Mouse (Mus musculus) kidney, adult 18-20 months (tissue): ENCODE results near the gene Gm17018.

Experiments
- DNase-seq: peaks from one replicate; pipeline ENCODE4 v3.0.0; 2021

Gm17018 gene

DNA sequence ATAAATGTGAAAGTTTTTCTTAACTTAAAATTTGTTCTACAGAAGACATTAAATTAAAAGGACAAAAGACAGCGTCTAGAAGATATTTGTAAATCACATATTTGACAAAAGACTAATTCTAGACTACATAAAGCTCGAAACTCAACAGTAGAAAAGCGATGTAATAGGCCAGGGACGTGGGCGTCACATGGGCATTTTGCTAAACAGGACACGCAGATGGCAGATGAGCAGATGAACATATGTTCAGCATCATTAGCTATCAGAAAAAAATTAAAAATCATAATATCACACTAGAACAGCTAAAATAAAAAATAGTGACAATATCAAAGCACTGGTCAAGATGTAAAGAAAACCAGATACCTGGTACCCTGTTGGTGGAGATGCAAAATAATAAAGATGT, 29.3 kb downstream of the Gm17018 start:
- DNase-seq, result no peak

DNA sequence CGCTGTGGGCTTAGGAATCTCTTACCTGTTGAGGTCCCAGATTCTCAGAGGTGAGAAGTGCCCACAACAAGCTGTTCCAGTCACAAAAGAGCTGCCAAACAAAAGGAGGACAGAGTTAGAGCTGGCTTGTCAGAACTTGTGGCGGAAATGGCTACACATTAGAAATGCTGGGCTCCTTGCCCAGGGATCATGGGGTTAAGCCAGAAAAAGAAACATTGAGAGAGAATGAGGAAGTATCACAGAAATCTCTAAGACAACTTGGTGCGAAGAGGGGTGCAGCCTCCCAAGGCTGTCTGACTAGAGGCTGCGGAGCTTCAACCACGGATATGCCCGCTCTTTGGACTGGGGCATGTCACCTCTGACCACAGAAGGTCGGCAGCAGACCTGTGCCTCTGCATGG, 31.3 kb downstream of the Gm17018 start:
- peak; percentile 71 for DNase-seq

DNA sequence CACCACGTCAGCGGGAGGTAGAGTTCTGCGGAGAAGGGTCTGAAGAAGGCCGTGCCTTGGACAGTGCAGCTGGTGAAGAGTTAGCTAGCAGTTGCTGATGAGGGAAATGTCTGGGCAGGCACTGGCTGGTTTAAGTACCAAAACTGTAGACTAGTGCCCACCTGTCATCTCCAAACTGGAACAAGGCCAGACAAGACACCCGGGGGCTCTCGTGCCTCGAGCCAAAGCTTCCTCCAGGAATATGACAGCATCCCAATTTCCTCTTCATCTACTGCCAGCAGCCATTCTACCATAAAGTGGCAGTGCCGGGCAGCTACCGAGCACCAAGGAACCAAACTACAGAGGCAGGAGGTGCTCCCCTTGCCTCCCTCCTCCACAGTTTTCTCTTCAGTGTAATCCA, 32.5 kb downstream of the Gm17018 start:
- no peak for DNase-seq

DNA sequence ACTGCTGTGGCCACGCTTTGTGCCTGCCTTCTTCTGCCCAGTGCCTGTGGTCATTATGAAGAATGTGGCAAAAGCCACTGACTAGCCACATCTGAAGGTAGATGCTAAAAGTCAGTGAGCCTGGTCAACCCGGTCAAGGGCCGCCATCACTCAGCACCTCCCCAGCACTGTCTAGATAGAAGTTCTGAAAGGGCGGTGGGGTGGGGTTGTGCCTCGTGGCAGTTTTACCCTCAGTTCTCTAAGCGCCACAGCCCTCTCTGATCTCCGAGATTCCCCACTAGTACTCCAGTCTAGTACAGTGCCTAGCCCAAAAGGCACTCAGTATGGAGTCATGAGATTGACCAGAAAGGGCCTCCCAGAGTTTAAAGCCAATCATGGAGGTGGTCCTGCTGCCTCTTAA, 33.7 kb downstream of the Gm17018 start:
- DNase-seq, result no peak

DNA sequence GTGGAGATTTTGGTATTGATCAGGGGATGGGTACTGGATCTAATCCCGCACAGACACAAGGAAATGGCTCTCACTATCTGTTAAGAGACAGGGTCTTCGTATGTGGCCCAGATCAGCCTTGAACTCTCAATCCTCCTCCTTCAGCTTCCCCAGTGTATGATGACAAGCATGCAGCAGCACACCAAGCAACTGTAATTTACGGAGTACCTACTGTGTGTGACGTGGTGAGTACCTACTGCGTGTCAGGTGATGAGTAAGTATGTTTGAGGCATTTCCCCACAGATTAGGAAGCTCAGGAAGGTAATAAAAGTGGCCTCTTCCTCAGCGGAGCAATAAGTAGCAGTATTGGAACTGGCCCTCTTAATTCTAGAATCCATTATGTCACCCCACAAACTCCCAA, 35.1 kb downstream of the Gm17018 start:
- DNase-seq, result no peak

DNA sequence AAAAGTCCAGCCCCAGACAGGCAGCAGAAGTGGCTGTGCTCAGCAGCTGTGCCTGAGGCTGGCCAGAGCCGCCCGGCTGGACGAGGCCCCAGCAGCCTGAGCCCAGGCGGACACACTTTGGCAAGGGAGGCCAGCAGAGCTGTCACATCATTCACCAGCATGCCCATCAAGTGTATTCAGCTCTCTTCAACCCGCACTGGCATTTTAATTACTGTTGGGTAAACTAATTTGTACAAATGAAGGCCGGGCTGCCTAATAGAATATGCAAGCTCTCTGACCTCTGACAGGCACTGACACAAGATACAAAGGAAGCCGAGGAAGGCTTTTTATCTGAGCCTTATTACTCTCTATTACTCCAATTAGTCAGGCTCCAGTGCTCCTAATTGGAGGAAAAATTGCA, 35.6 kb downstream of the Gm17018 start:
- no peak for DNase-seq

DNA sequence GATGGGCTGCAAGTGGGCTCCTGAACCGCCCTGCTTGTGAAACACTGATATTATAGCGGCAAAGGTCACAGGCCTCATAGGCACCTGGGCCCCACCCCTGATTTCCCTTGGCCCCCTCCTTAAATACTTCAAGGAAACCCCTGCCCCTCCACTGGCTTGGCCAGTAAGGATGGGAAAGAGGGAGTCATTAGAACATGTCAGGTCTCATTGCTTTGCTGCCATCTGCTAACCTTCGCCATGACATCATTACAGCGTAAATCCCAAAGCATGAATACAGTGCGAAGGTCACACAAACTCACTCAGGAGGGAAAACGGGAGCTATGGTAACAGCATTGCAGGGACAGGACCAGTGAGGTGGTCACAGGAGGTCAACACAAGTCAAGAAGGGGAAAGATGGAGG, 36.0 kb downstream of the Gm17018 start:
- no peak for DNase-seq

DNA sequence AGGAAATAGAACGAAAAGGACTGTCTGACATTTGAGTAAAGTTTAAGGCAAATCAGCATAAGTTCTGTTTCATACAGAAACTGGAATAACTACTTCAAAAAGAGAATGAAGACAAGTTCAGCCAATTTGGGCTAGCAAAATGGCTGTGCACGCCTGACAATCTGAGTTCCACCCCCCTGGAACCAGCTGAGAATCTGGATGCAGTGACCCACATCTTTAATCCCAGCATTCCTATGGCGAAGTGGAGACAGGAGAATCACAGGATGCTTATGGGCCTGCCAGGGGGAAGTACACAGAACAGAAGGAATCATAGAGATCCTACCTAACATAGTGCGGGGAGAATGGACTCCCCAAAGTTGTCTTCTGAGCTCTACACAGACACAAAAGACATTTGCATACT, 36.7 kb downstream of the Gm17018 start:
- no peak for DNase-seq

DNA sequence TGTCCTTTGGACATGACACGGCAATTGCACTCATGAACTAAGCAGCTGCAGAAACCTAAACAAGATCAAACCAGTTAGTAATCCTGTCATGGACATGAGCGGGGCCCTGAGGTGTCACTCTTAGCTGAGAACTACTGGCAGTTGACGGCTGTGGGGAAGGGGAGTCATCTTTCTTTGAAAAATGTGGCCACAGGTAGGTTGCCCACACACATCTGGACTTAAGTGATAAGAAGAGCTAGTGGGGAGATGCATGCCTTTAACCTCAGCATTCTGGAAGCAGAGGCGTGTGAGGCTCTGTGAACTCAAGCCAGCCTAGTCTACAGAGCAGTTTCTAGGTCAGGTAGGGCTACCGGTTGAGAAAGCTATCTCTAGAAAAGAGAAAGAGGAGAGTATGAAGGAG, 42.2 kb downstream of the Gm17018 start:
- DNase-seq, result no peak

DNA sequence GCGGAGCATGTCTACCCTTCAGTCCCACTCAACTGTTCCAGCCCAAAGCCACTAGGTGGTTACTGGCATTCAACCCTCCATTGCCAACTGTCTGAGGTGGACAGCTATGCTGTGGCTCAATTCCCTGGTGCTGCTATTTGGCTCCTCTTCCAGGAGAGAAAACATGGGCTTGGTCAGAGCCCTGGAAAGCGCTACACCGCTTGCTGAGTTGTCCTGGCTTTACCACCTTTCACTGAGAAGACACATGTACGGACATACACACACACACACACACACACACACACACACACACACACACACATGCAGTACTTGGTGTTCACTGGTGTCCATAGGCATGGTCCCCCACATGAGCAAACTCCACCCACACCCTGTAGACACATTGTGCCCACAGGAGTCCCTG, 46.3 kb downstream of the Gm17018 start:
- DNase-seq, result no peak

DNA sequence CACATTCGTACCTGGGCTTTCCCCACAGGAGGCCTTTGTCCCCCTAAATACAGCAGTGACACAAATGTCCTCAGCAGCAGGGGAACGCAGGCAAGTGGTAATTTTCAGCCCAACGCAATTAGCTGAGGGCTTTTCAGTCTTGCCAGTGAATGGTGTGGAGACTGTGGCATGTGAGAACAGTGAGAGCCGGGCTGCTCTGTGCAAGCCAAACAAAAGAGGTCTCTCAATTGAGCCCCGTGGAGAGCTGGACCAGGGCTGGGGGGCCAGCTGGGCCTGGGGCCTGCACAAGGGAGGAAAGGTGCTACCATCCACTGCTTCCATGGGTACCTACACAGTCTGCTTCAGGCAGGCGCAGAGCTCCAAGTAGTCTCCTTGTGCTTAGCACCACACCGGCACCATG, 47.1 kb downstream of the Gm17018 start:
- no peak for DNase-seq

DNA sequence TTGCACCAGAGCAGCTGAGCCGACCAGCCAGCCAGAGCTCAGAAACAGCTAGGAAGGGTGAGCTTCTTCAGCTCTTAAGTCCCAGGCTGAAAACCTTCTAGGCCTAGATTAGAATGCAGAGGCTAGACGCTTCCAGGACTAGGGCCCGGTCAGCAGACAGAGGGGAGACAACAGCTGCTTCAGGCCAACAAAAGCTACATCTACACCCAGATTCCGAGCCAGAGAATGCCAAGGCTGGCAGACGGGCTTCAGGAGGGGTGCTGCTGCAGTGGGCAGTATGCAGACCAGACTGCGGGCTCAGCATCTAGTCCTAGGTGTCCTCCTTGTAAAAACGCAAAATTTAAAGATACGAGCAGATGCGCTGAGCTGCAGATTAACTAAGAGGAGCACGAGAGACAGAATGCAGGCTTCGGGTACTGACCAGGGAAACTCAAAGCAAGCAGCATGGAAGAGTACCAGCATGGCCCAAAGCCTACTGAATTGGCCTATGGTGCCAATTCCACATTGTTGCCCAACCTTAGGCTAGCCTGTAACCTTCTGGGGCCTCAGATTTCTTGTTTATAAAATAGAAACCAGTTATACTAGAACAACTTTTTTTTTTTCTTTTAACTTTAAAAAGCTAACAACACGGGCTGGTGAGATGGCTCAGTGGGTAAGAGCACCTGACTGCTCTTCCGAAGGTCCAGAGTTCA, 48.4 kb downstream of the Gm17018 start:
- DNase-seq, result no peak

DNA sequence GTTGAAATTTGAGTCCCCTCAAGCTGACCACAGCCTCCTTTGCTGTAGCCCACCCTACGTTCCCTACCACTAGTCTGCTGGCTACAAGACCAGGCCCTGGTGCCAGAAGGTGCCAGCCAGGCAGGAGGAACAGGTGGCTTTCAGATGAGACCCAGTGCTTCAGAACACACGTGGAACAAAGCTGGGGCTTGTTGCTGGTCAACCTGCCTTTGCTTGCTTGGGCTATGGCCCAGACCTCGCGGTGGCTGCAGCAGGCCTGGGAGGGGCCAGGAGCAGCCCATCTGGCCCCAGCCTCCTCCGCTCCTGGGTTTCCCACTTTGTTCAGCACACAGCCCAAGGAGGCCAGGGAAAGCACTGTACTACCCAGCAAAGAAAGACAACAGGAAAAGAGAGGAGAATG, 50.4 kb downstream of the Gm17018 start:
- no peak for DNase-seq

DNA sequence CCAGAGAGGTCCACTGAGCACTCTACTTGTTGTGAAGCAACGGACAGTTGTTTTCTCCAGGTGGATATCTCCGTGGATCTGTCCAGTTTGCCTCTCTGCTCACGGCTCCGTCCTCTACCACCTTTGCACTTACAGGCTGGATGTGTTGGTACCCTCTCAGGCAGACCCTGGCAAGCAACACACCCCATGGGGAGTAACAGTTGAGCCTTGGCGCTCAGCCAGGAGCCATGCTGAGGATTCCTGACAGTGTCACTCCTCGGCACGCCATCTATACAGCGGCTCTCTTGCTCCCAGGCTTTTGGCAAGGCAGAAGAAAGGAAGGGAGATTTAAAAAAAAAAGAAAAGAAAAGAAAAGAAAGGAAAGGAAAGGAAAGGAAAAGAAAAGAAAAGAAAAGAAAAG, 54.0 kb downstream of the Gm17018 start:
- no peak for DNase-seq

DNA sequence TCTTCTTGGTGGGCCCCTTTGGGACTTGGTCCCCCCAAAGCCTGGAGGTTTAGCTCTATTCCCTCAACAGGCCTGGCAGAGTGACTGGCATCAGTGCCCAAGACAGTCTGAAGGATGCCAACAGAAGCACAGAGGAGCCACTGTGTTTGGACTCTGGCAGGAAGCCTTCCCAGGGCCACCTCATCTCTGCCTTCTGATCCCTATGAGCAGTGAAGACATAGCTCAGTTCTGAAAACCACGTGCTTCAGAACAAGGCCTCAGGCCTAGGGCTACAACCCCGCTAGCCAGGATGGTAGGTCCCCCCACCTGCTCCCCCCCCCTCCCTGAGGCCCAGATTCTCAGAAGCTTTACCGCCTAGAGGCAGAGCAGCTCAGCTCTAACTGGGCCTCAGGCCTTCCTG, 54.5 kb downstream of the Gm17018 start:
- no peak for DNase-seq

DNA sequence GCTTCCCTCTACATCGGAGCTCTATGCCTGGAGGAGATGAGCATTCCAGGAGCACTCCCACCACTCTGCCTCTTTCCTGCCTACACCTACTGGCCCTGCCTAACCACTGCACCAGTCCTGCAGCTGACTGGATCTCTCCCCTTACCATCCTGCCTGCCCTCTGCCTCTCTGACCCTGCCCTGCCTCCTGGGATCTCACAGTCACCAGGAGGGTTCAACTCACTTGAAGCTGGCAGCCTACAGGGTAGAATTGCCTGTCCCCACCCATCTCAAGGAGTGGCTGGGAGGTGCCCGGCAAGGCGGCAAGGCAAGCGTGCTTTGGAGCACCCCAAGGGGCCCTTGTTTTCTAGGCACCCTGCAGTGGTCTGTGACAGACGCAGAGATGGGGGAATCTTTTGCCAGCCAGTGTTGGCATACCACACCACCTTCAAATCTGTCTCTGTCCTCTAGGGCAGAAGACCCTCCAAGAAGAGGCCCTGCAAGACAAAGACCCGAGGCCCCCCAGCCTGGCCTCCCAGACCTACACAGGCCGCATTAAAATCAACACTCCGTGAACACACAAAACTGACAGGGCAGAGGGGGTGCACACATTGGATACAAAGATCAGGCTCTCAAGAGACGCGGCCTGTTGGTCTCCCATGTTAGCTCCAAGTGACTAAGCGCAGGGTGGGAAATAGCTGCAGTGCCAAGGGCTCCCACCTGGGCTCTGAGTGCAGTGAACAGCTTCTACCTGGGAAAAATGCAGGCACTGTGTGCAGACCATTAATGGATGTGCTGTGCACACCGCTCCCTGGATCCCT, 55.2 kb downstream of the Gm17018 start:
- DNase-seq, result no peak

DNA sequence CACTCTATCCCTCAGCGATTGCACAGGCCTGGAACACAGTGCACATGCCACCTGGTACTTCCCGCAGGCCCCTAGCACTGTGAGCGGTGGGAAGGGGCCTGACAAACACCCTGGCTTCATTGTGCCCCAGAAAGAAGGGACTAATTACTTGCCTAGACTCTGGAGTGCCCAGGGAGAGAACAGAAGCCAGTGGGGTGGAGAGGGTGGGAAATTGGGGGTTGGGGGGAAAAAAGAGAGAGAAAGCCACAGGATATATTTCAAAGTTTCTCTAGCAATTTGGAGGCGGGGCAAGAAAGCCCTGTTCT, 55.8 kb downstream of the Gm17018 start:
- no peak for DNase-seq

DNA sequence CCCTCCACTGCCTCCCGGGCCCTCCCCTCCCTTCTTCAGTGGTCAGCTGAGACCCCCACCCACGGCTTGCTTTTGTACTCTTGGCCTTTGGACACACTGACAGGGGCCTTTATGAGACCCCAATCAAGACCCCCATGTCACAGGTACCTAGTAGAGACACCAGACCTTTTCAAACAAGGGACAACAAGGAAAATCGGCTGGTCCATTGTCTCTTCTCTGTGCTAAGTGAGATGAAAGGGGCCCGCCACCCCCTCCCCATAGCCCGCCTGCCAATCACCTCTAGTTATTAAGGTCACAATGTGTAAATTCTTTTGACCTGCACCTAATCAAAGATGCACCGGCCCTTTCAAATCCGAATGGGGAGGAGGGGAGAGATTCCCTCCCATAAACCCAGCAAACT, 56.3 kb downstream of the Gm17018 start:
- DNase-seq, result no peak

DNA sequence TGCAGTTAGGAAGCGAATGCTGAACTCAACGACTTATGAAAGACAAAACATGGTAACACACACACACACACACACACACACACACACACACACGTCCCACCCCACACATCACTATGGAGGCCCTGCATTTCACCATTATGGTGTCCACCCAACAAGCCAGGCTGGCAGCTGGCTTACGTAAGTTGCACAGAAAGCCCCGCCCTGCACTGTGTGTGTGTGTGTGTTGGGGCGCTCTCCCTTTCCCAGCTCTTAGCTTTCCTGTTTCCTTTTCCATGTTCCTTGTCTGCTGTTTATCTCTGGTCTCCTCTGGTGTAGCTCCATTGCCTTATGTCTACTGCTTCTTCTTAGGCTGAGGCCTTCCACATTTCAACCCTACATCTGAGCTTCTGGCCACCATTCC, 57.8 kb downstream of the Gm17018 start:
- DNase-seq, result no peak

DNA sequence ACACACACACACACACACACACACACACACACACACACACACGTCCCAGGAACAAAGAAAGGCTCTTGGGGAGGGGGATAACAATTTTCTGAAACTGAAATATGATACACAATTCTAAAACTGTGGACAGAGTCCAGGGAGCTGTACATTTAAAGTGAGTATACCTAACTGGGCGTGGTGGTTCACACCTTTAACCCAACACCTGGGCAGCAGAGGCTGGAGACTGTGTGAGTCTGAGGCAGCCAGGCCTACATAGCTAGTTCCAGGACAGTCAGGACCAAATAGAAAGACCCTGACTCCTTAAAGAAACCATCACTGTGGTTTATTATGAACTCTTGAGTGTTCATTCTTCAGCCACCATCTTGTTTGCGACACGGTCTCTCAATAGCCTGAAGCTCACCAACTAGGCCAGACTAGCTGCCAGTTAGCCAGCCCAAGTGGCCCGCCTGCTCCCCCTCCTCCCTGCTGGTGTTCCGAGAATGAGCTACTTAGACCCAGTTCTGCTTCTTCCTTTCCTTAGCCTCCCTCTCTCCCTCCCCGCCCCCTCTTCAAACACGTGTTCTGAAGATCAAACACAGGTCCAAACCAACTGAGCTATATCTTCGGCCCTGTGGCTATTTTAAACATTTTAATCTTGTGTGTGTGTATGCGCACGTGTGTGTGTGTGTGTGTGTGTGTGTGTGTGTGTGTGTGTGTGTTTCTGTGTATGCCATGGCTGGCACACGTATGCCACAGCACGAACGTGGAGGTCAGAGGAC, 59.5 kb downstream of the Gm17018 start:
- DNase-seq, result no peak

DNA sequence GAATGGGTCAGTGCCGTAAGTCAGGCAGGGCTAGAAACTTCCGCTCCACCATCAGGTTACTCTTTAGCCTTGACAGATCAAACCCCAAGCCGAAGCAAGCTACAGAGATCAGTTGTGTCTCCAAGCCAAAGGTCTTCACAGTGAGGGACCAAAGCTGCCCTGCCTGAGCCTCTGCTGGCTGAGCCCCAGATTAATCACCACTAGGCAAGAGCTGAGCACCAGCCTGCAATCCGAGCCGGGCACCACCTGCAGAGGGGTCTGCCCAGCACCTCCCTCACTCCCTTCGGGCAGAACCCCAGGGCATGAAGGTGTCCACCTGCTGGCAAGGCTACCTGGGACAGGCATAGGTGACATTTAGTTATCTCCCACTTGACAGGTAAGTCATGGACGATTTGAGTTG, 60.6 kb downstream of the Gm17018 start:
- no peak for DNase-seq

DNA sequence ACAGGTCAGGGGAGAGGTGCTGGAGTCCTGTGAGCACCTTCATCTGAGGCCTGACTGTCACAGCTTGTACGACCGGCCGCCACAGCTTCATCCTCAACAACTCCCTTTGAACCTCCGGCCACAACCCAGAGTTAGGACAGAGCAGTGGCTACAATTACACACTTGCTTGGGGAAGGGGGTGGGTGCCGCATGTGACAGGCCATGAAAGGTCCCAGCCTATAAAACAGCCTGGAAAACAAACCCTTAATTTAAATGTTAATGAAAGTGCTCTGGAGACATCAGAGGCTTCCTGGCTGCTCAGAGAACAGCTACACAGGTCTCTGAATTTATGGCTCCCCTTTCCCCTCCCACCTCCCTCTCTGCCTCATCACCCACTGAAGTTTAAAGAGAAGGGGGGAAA, 61.7 kb downstream of the Gm17018 start:
- no peak for DNase-seq

DNA sequence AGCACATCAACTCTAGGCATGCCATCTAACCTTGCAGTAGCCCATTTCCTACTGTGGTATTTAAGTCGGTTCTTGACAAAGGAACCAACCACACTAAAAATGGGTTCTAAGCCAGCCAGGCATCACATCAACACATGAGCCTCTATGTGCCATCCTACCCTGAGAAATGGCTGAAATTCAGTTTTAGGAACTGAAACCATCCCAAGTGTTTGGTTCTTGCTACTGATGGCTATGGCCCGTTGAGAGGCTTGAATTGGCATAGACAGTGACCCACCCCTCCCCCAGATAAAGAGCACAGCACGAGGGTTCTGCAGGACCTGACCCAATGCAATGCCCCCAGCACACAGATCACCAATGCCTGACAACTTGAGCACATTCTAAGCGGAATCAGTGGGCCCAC, 63.3 kb downstream of the Gm17018 start:
- DNase-seq, result no peak

DNA sequence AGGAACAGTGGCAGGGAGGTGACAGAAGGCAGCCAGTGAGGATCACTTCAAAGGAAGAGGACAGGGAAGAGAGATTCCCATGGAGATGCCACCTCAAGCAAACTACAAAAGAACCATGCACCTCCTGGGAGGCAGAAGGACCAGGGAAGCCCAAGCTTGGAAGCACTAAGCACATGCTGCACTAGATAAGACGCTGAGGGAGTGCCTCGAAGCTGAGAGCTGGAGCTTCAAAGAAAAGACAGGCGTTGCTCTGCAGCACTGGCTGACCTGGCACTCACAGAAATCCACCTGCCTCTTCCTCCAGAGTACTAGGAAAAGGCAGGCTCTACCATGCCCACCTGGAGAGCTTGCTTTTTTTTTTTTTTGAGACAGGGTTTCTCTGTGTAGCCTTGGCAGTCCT, 66.6 kb downstream of the Gm17018 start:
- DNase-seq, result no peak
